Mouse (Mus musculus): Measurements from ENCODE around the gene Ppargc1a.
A peak's percentile ranks its signal among the peaks of the same experiment; 100 is the strongest.

Ppargc1a gene

DNA sequence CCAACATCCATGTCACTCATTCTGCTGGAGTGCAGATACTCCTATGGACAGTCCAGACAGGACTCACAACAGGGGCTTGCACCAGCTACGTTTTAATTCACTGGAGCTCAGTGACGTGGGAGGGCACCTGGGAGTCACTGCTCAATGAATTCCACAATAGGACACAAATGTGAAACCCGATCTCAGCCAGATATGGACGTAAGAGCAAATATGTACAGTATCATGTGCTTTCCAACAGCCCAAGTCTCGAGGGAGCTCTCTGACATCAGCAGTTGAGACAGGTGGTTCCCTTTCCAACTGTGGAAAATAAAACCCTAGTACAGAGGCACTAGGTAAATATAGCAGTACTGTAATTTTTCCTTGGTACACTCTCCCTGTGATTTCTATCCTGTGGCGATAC is at the start of gene Ppargc1a:
Gene Ppargc1a (minus strand): TSS at position 68 of the 400 bp plus-strand sequence.
- DNase-seq, result no peak

GRCm38 (mm10) chr5:51616877-51617276 is 49.4 kb upstream of the Ppargc1a start:
- no peak for DNase-seq

DNA sequence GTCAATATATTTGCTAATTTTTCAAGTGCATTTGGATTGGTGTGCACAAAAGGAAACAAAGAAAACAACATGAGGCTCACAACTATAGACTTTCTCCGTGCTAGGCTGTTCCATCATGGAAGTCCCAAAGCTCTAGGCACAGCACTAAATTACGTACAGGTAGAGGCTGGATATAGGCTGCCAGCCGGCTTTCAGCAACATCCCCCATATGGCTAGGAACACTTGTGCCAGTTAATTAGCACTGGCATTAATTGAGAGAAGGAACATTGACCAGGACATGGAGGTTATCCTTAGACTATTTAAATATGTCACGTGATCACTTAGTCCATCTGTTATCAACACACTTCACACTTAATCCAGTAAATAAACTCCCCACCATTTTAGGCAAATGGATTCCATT is 44.5 kb upstream of the Ppargc1a start:
- peak in 1 of 2 experiments; percentile 9 for DNase-seq

DNA sequence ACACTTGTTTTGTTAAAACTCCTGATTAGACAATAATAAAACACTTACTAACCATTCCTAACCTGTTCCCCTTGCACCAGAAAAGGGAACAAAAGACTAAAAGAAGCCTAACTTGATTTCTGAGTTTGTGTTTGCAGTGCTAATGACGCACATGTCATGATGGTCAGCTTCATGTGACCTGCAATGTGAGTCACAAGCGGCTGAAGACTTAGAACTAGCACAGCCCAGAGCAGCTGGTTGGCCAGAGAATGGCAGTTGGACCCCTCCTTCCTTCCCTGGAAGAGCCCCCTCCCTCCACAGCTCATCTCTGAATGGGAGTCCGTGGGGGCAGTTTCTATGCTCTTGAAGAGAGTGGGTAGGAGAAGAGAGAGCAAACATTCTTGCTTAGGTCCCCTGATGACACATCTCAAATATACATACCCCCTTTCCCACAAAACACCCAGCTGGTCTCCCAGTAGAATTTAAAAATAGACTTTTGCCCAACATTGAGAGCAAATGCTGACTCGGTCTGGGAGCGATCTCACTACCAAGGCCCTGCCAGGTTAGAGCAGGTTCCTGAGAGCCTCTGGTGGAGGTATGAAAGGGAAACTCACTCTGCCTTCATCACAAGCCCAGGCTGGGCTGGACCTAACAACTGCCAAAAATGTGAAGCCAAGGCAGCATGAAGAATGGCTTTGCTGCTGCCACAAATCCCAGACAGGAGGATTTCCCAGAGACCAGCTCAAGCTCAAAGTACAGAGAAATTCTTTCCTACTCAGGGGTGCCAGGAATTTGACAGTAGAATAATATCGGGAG is 40.4 kb upstream of the Ppargc1a start:
- no peak for DNase-seq

GRCm38 (mm10) chr5:51599549-51599948 is 32.0 kb upstream of the Ppargc1a start:
- no peak for DNase-seq

DNA sequence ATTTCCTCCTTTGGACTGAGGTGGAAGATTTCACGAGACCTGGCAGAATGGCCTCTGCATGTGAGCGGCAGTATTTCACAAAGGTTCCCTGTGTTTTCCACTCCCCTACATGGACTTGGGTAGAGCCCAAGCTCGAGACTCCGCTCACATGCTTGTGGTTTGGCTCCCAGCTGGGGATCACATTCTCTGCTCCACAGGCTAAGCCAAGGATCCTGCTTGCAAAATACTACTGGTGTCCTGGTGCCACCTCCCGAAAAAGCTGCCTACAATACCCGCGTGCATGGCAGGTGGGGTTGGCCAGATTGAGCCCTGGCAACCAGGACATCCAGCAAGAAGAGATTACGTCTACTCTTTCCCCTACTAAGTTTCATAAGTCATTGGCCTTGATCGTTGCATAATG is 28.1 kb upstream of the Ppargc1a start:
- peak; percentile 34 to 50 for DNase-seq

DNA sequence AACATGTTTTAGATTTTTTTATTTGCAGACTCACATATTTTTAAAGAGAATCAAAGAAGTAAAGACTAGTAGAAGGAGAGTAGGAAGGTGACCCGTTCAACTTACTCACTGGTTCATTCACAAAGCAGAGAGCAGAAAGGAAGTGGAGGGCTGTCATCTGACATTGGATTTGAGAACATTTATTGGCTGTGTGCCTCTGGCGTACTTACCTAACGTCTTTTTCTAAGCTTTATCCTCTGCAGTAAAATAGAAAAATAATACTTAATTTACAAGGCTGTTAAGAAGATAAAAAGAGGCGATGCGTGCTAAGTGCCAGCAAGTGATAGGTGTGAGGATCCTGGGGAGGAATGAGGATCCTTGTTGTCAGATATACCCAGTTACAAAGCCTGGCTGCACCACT is 24.7 kb upstream of the Ppargc1a start:
- no peak for DNase-seq

DNA sequence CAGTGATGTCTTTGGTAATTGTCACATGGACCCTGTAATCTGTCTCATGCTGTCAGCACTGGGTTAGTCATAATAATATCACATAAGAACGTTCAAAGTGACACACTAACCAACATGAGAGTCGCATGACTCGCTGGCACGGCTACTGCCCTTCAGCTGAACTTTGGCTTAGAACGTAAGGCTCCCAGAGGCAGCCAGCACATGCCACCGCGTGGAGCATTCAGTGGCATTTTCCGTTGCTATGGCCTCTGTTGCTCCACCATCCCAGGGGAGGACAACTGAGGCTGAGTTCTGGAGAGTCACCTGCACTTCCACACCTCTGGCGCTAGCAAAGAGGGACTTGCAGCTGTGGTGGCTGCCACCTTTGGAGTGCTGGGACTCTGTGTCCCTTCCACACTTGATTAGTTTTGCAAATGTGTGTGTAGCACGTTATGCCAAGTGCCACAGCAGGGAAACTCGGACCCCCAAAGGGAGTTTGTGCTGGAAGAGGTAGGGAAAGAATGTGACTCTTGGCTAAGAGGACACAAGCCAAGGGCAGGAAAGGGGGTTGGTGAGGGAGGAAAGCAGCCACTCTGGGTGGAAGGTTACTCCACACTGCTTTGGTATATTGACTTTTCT is 24.1 kb upstream of the Ppargc1a start:
- peak in 1 of 2 experiments; percentile 5 for DNase-seq

GRCm38 (mm10) chr5:51586187-51586586 is 18.7 kb upstream of the Ppargc1a start:
- no peak for DNase-seq

DNA sequence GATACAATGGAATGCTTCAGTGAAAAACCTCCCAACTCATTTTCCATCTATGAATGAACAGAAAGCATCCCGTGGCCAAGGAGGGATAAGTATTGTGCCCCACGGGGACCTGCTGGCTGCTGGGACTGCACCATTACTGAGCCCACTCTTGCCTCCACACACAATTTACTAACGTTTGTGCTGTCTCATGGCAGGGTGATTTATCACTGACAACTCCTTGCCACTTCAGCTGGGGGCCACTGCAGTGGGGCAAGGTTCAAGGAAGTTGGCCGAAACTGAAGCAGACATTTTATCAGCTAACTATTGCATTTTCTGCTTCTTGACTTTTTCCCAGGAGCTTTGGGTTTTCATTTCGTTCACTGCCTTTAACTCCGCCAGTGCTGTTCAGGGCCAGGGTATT is 17.5 kb upstream of the Ppargc1a start:
- no peak for DNase-seq

- DNase-seq, result no peak
Observed at GRCm38 (mm10) chr5:51584186-51584585, 16.7 kb upstream of the Ppargc1a start.

GRCm38 (mm10) chr5:51583632-51584031 is 16.1 kb upstream of the Ppargc1a start:
- no peak for DNase-seq

GRCm38 (mm10) chr5:51583030-51583429 is 15.5 kb upstream of the Ppargc1a start:
- no peak for DNase-seq

DNA sequence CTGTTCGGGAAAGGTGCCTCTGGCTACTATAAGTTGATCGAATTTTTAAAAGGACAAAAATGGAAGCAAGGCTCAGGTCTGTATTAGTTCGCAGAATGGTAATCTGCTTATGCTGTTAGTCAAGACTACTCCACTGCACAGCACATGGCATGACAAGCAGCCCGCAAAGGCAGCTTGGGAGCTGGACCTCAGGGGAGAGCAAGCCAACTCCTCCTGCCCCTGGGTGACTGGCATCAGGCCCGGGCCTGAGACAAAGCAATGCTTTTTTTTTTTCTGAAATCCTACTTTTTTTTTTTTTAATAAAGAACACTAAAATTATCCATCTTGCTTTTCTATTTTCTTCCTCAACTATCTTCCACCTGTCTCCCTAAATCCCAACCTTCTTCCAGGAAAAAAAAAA is 15.1 kb upstream of the Ppargc1a start:
- peak; percentile 28 to 41 for DNase-seq

DNA sequence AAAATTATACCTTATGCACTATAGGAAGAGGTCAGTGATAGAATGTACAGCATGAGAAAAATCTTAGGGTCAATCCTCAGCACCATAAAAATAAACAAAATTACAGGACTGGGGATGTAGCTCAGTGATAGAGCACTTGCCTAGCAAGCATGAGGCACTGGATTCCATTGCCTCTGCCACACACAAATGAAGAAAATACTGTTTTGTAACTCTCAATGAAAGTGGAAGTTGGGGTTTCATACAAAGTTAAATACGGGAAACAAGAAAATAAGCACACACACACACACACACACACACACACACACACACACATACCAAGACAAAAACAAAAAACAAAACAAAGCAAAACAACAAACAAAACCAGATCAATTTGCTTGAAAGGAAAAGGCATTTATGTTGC is 10.1 kb upstream of the Ppargc1a start:
- DNase-seq, result no peak

GRCm38 (mm10) chr5:51573770-51574169 is 6.2 kb upstream of the Ppargc1a start:
- DNase-seq, result no peak

DNA sequence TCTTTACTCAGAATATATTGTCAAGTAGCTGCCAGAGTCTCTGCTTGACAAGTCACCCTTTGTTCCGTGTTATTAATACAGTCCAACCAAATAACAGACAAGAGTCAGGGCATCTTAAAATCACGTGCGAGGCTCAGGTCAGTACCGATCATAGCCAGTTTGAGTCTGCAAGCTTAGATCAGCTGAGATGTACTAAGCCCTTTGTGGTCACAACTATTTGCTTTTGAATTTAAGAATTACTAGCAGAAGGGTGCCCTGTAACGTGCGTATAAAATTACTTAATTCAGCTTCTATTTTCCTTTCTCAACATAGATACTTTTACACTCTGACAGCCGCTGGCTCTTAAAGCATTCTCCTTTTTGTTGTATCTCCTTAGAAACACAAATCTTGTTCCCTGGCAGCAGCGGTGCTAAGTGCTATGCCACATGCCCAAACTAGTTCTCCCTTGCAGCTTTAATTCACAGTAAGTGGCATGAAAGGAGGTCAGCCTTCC is 718 bp upstream of the Ppargc1a start:
- no peak for DNase-seq

GRCm38 (mm10) chr5:51565672-51566071 is 1.9 kb downstream of the Ppargc1a start:
- no peak for DNase-seq

DNA sequence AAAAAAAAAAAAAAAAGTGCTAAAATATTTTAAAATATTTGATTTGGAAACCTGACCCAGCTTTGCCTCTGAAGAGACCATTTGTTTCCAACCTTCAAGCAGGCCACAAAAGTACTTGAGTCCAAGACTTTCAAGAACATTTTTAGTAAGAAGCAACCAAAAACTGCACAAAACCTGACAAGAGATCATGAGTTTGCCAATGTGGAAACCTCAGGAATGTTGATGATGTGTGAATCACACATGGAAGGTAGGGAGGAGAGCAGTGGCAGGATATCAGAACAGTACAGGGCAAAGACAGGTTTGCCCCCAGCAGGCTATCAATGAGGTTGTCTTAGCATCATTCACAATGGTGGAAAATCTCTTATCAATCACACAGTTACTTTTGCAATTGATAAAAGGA is 2.5 kb downstream of the Ppargc1a start:
- no peak for DNase-seq

GRCm38 (mm10) chr5:51563574-51563973 is 4.0 kb downstream of the Ppargc1a start:
- DNase-seq, result no peak

GRCm38 (mm10) chr5:51557607-51558278 is 9.8 kb downstream of the Ppargc1a start:
- no peak for DNase-seq

GRCm38 (mm10) chr5:51553671-51554070 is 13.9 kb downstream of the Ppargc1a start:
- DNase-seq, result peak; percentile 27 to 30

DNA sequence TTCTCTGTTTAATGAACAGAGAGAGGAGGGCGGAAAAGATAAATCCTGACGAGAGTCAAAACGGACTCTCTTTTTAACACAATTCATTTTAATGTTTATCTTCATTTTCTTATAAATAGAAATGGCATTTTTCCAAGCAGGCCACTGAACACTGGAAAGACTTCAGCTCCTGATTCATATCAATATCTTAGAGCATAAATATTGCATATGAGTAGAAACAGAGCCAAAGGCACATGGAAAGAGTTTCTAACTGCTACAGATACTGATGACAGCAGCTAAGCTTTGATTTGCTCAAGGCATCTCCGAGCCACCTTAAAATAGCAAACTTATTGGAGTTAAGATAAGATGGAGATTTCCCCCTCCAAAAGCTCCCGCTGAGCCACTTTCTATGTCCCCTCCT is 14.3 kb downstream of the Ppargc1a start:
- no peak for DNase-seq
